Mouse (Mus musculus): Measurements from ENCODE around the gene Nt5c3. TPM values are rescaled to one million over a fixed set of nuclear protein-coding genes. Genes with fewer than 3 reads are reported as not detected.

The Nt5c3 gene
- polyA plus RNA-seq, 1 experiment from 2014 or later: 186 TPM

DNA sequence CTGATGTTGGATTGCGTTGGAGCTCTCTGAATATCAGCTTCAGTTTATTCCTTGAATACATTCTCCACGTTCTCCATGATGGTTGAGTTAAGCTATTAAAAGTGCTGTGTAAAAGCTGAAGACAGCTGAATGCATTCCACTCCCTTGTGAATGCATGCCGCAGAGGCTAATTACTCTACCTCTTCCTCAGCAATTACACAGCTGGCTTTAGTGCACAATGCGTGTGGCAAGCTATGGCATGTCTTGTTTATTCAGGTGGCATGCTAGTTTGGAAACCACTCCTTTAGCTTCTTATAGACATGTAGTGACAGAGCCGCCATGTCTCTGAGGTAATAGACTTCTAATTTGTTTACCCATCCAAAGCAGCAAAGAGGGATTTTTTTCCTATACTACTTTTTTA is 67.0 kb downstream of the Nt5c3 start:
- Histone ChIP-seq H3K4me3 (ENCODE audit: low read depth, low read length) (no peak overlapping the region), H3K36me3 (ENCODE audit: control insufficient read depth, insufficient read depth, low read length) (no peaks in the 10 kb centered on the region), H3K4me1 (ENCODE audit: control insufficient read depth, insufficient read depth, low read length) (no peaks in the 10 kb centered on the region), H3K9ac (ENCODE audit: low read depth, low read length) (no peak overlapping the region), H3K9me3 (replicated peaks; ENCODE audit: control insufficient read depth, low read length, poor library complexity, severe bottlenecking) (no peaks in the 10 kb centered on the region), H3K27ac (ENCODE audit: low read length) (no peak overlapping the region), H3K27me3 (ENCODE audit: control insufficient read depth, insufficient read depth, low read depth, low read length) (no peaks in the 10 kb centered on the region), H3K4me2 (ENCODE audit: low read length) (no peak overlapping the region)
- WGBS: 85% methylated on average over 5 of the region's 5 CpGs
- no peak for ATAC-seq

DNA sequence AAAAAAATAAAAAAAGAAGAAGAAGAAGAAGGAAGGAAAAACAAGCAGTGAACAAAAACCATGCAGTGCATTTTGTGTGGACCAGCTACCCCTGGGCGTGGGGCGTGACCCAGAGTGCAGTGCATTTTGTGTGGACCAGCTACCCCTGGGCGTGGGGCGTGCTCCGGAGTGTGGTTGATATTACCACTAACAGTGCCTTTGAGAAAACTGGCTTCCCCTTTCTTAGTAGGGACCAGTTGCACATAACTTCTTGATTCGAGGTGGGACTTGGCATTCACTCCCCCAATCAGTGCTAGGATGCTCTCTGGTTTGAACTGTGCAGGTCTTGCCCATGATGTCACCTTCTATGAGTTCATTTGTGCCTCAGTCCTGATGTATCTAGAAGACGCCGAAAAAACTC is 68.9 kb downstream of the Nt5c3 start:
- H3K4me1 ChIP-seq (ENCODE audit: control insufficient read depth, insufficient read depth, low read length): no peaks in the 10 kb centered on the region
- no peak overlapping the region for H3K4me2 ChIP-seq (ENCODE audit: low read length)
- H3K27ac ChIP-seq (ENCODE audit: low read length): no peak overlapping the region
- no peaks in the 10 kb centered on the region for H3K9me3 ChIP-seq (replicated peaks; ENCODE audit: control insufficient read depth, low read length, poor library complexity, severe bottlenecking)
- no peaks in the 10 kb centered on the region for H3K36me3 ChIP-seq (ENCODE audit: control insufficient read depth, insufficient read depth, low read length)
- no peak for ATAC-seq
- H3K4me3 ChIP-seq (ENCODE audit: low read depth, low read length): no peak overlapping the region
- 96% methylated on average over 8 of the region's 8 CpGs for WGBS
- H3K27me3 ChIP-seq (ENCODE audit: control insufficient read depth, insufficient read depth, low read depth, low read length): no peaks in the 10 kb centered on the region
- no peak overlapping the region for H3K9ac ChIP-seq (ENCODE audit: low read depth, low read length)

DNA sequence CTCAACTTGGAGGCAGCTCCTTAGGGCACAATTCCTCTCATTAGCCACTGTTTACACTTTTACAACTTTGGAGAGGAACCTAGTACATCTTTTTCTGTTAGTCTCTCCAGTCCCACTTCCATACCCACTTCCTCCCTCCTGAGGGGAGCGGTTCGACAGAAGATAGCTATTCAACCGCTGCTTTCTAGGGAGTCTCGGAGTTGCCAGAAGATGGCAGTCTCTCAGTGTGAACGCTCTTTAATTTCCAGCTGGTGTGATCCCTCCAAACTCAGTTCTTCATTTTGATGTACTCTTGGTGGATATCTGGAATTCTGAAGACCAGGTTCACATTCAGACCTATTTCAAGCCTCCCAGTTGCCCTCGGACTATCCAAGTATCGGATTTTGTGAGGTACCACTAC is 73.4 kb downstream of the Nt5c3 start:
- 70% methylated on average over 7 of the region's 7 CpGs for WGBS
- Histone ChIP-seq H3K4me3 (ENCODE audit: low read depth, low read length) (no peak overlapping the region), H3K4me1 (ENCODE audit: control insufficient read depth, insufficient read depth, low read length) (no peaks in the 10 kb centered on the region), H3K4me2 (ENCODE audit: low read length) (no peak overlapping the region), H3K27me3 (ENCODE audit: control insufficient read depth, insufficient read depth, low read depth, low read length) (no peaks in the 10 kb centered on the region), H3K27ac (ENCODE audit: low read length) (no peak overlapping the region), H3K9ac (ENCODE audit: low read depth, low read length) (no peak overlapping the region), H3K36me3 (ENCODE audit: control insufficient read depth, insufficient read depth, low read length) (no peaks in the 10 kb centered on the region), H3K9me3 (replicated peaks; ENCODE audit: control insufficient read depth, low read length, poor library complexity, severe bottlenecking) (no peaks in the 10 kb centered on the region)
- ATAC-seq: no peak

DNA sequence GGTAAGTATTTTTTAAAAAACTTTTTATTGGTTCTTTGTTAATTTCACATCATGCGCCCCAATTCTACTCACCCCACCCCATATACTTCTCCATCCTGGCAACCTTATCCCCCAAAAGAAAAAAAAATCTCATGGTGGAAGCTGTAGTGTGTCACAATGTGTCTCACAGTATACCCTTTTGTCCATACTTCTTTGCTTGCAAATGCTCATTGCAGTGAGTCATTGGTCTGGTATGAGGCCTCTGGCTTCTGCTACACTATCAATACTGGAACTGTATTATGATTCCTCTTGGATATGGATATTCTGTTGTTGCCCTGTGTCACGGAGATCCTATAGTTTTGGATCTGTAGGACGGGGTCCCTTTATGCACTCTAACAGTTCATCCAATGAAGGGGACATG is 74.8 kb downstream of the Nt5c3 start:
- 89% methylated on average over 3 of the region's 3 CpGs for WGBS
- H3K36me3 ChIP-seq (ENCODE audit: control insufficient read depth, insufficient read depth, low read length): no peaks in the 10 kb centered on the region
- H3K9me3 ChIP-seq (replicated peaks; ENCODE audit: control insufficient read depth, low read length, poor library complexity, severe bottlenecking): no peaks in the 10 kb centered on the region
- no peaks in the 10 kb centered on the region for H3K4me1 ChIP-seq (ENCODE audit: control insufficient read depth, insufficient read depth, low read length)
- no peak overlapping the region for H3K4me2 ChIP-seq (ENCODE audit: low read length)
- no peak overlapping the region for H3K4me3 ChIP-seq (ENCODE audit: low read depth, low read length)
- no peak overlapping the region for H3K9ac ChIP-seq (ENCODE audit: low read depth, low read length)
- ATAC-seq: no peak
- H3K27me3 ChIP-seq (ENCODE audit: control insufficient read depth, insufficient read depth, low read depth, low read length): no peaks in the 10 kb centered on the region
- no peak overlapping the region for H3K27ac ChIP-seq (ENCODE audit: low read length)

DNA sequence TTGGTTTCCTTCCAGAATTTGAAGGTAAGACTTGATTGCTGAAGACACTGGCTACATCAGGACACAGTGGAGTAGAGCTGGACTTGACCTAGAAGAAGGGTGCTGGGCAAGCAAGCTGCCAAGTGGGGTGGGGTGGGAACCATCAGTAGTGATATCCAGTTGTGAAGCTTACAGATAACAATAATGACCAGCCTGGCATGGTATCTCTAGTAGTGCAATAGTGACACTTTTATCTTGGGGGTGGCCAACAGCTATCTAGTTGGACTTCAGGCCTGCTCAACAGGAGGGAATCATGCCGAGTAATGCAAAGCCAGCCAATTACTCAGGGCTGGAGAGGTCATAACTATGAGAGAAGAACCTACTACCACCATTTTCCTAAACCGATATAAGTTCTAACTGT is 79.4 kb downstream of the Nt5c3 start:
- no peak overlapping the region for H3K4me2 ChIP-seq (ENCODE audit: low read length)
- no peak overlapping the region for H3K9ac ChIP-seq (ENCODE audit: low read depth, low read length)
- no peak for ATAC-seq
- H3K36me3 ChIP-seq (ENCODE audit: control insufficient read depth, insufficient read depth, low read length): no peaks in the 10 kb centered on the region
- no peaks in the 10 kb centered on the region for H3K9me3 ChIP-seq (replicated peaks; ENCODE audit: control insufficient read depth, low read length, poor library complexity, severe bottlenecking)
- no peak overlapping the region for H3K4me3 ChIP-seq (ENCODE audit: low read depth, low read length)
- H3K27ac ChIP-seq (ENCODE audit: low read length): no peak overlapping the region
- no peaks in the 10 kb centered on the region for H3K27me3 ChIP-seq (ENCODE audit: control insufficient read depth, insufficient read depth, low read depth, low read length)
- no peaks in the 10 kb centered on the region for H3K4me1 ChIP-seq (ENCODE audit: control insufficient read depth, insufficient read depth, low read length)
- WGBS: 95% methylated on average over 2 of the region's 2 CpGs

DNA sequence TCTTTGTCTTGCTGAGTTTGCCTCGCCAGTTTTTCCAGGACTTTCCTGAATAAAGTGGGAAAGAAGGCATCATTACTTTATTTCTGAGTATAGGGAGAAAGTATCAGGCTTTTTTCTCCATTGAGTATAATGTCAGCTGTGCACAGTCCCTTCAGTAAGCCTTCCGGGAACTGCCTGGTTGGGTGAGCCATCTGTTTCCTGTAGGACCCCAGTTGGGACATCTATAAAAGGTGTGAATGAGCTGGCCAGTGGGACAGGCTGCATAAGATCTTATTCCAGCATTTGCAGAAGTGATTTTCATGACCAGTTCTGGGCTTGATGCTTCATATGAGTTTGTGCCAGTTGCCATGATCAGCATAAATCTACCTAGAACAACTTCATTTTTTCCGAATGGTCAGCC is 80.5 kb downstream of the Nt5c3 start:
- no peak overlapping the region for H3K4me2 ChIP-seq (ENCODE audit: low read length)
- H3K27ac ChIP-seq (ENCODE audit: low read length): no peak overlapping the region
- WGBS: 83% methylated on average over 3 of the region's 3 CpGs
- H3K36me3 ChIP-seq (ENCODE audit: control insufficient read depth, insufficient read depth, low read length): no peaks in the 10 kb centered on the region
- no peak overlapping the region for H3K9ac ChIP-seq (ENCODE audit: low read depth, low read length)
- no peak for ATAC-seq
- H3K27me3 ChIP-seq (ENCODE audit: control insufficient read depth, insufficient read depth, low read depth, low read length): no peaks in the 10 kb centered on the region
- no peaks in the 10 kb centered on the region for H3K9me3 ChIP-seq (replicated peaks; ENCODE audit: control insufficient read depth, low read length, poor library complexity, severe bottlenecking)
- H3K4me3 ChIP-seq (ENCODE audit: low read depth, low read length): no peak overlapping the region
- no peaks in the 10 kb centered on the region for H3K4me1 ChIP-seq (ENCODE audit: control insufficient read depth, insufficient read depth, low read length)

DNA sequence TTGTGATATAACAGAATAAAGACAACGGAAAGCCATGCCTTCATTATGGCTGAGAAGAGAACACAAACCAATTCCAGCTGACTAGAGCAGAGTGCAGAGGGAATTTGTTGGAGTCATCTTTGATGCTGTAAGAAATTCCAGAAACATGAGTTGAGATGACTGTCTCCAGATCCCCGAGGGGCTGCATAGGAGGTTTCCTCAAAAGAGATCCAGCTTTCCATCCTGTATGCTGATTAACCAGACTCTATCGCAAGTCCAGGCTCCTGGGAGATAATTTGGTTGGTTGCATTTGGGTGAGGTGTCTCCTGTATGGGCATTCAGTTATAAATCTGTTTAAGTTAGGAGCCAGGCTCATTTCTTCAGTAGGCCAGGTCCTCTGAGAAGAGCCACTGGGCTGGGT is 86.1 kb downstream of the Nt5c3 start:
- WGBS: 90% methylated on average over 3 of the region's 3 CpGs

DNA sequence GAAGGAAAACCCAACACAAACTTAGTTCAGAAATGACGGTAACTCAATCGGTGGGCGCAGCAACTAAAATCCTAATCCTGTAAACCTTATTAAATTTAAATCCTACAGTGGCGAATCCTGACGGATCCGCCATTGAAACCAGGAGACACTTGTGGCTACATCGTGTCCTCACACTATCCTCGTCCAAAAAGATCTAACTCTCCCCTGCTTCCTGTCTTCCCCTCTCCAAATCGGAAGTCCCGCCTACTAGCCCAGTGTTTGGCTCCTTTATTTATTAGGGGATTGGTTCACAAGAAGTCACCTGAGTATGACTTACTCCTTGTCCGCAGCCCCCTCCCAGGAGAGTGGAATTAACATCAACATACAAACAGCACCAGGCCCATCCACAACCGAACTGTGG is 86.6 kb downstream of the Nt5c3 start:
- Histone ChIP-seq H3K9me3 (replicated peaks; ENCODE audit: control insufficient read depth, low read length, poor library complexity, severe bottlenecking) (no peaks in the 10 kb centered on the region), H3K4me2 (ENCODE audit: low read length) (no peak overlapping the region), H3K4me3 (ENCODE audit: low read depth, low read length) (no peak overlapping the region), H3K4me1 (ENCODE audit: control insufficient read depth, insufficient read depth, low read length) (no peaks in the 10 kb centered on the region; the same call in 1 of the 2 replicates), H3K36me3 (ENCODE audit: control insufficient read depth, insufficient read depth, low read length) (no peaks in the 10 kb centered on the region), H3K27me3 (ENCODE audit: control insufficient read depth, insufficient read depth, low read depth, low read length) (no peaks in the 10 kb centered on the region), H3K27ac (ENCODE audit: low read length) (no peak overlapping the region), H3K9ac (ENCODE audit: low read depth, low read length) (no peak overlapping the region)
- no peak for ATAC-seq
- WGBS: 97% methylated on average over 12 of the region's 12 CpGs

More for the DNA sequence above, 86.1 kb downstream of the Nt5c3 start:
- Histone ChIP-seq H3K9me3 (replicated peaks; ENCODE audit: control insufficient read depth, low read length, poor library complexity, severe bottlenecking) (no peaks in the 10 kb centered on the region), H3K4me3 (ENCODE audit: low read depth, low read length) (no peak overlapping the region), H3K9ac (ENCODE audit: low read depth, low read length) (no peak overlapping the region), H3K4me2 (ENCODE audit: low read length) (no peak overlapping the region), H3K4me1 (ENCODE audit: control insufficient read depth, insufficient read depth, low read length) (no peaks in the 10 kb centered on the region), H3K27me3 (ENCODE audit: control insufficient read depth, insufficient read depth, low read depth, low read length) (no peaks in the 10 kb centered on the region), H3K36me3 (ENCODE audit: control insufficient read depth, insufficient read depth, low read length) (no peaks in the 10 kb centered on the region), H3K27ac (ENCODE audit: low read length) (no peak overlapping the region)
- no peak for ATAC-seq

DNA sequence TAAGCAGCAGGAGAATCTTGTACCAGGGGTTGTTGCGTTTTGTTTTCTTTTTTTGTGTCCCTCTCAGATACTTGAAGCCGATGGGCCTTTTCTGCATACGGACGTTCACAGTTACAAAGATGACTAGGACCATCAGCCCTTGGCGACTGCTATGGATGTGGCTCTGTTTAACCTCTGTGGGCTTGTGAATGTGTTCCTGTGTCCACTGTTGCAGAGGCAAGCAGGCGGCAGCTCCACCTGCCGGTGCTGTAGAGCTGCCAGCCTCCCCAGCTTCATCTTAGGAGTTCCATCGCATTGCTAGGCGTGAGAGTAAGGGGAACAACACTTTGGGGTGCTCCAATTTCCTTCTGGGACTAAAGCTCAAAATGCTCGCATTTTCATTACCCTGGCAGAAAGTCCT is 88.2 kb downstream of the Nt5c3 start:
- no peaks in the 10 kb centered on the region for H3K27me3 ChIP-seq (ENCODE audit: control insufficient read depth, insufficient read depth, low read depth, low read length)
- no peak overlapping the region for H3K4me2 ChIP-seq (ENCODE audit: low read length)
- H3K4me1 ChIP-seq (ENCODE audit: control insufficient read depth, insufficient read depth, low read length): no peaks in the 10 kb centered on the region; the same call in 1 of the 2 replicates
- ATAC-seq: no peak
- no peak overlapping the region for H3K27ac ChIP-seq (ENCODE audit: low read length)
- WGBS: 88% methylated on average over 10 of the region's 10 CpGs
- H3K9me3 ChIP-seq (replicated peaks; ENCODE audit: control insufficient read depth, low read length, poor library complexity, severe bottlenecking): no peaks in the 10 kb centered on the region
- no peak overlapping the region for H3K9ac ChIP-seq (ENCODE audit: low read depth, low read length)
- H3K4me3 ChIP-seq (ENCODE audit: low read depth, low read length): no peak overlapping the region
- no peaks in the 10 kb centered on the region for H3K36me3 ChIP-seq (ENCODE audit: control insufficient read depth, insufficient read depth, low read length)

DNA sequence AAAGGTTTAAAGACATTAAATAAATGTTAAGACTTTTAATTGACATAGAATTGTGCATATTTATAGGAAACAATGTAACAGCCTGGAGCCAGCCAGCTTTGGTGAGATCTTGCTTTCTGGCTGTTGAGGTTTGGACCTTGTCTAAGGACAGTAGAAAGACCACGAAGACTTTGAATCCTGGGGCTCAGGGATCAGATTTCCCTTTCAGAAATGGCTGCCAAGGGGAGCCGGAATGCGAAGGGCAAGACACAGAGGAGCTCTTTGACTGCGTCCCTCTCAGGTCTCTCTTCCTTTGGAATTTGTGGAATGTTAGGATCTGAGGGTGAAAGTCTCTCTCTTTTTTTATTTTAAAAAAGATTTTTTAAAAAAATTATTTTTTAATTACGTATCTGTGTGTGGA is 89.0 kb downstream of the Nt5c3 start:
- ATAC-seq: no peak
- no peaks in the 10 kb centered on the region; the same call in 1 of the 2 replicates for H3K4me1 ChIP-seq (ENCODE audit: control insufficient read depth, insufficient read depth, low read length)
- 54% methylated on average over 5 of the region's 5 CpGs for WGBS

More for the DNA sequence above, 89.0 kb downstream of the Nt5c3 start:
- Histone ChIP-seq H3K4me2 (ENCODE audit: low read length) (no peak overlapping the region), H3K4me3 (ENCODE audit: low read depth, low read length) (no peak overlapping the region), H3K27me3 (ENCODE audit: control insufficient read depth, insufficient read depth, low read depth, low read length) (no peaks in the 10 kb centered on the region), H3K9me3 (replicated peaks; ENCODE audit: control insufficient read depth, low read length, poor library complexity, severe bottlenecking) (no peaks in the 10 kb centered on the region), H3K27ac (ENCODE audit: low read length) (no peak overlapping the region), H3K36me3 (ENCODE audit: control insufficient read depth, insufficient read depth, low read length) (no peaks in the 10 kb centered on the region), H3K9ac (ENCODE audit: low read depth, low read length) (no peak overlapping the region)

All from midbrain, embryonic 16.5 days (tissue).